Mouse (Mus musculus) hindbrain, postnatal 0 days (tissue): ENCODE results near the gene Slc3a1. TPM values are rescaled to one million over a fixed set of nuclear protein-coding genes. Genes with fewer than 3 reads are reported as not detected.

Experiments
- ATAC-seq: fragments of 200-750 bp; cut with Nextera tagmentation; 2 replicates; pipeline ENCODE4 v1.8.0; 2017; ENCODE audit warnings: mild to moderate bottlenecking, moderate TSS enrichment, moderate library complexity
- DNase-seq: peaks from one replicate; pipeline ENCODE4 v3.0.0-alpha.2; 2015; ENCODE audit warnings: low spot score
- H3K27ac ChIP-seq: fragments of 300-500 bp; sonication (generic); 2 replicates; pipeline ENCODE4 v1.5.1; 2014; ENCODE audit warnings: mild to moderate bottlenecking
- H3K27me3 ChIP-seq: fragments of 300-500 bp; sonication (generic); 2 replicates; pipeline ENCODE4 v1.6.1; 2014; ENCODE audit warnings: low read length, mixed read lengths; ENCODE audit not compliant: insufficient read depth
- H3K36me3 ChIP-seq: fragments of 300-500 bp; sonication (generic); 2 replicates; pipeline ENCODE4 v1.6.1; 2014; ENCODE audit warnings: low read length, mixed read lengths; ENCODE audit not compliant: insufficient read depth
- H3K4me1 ChIP-seq: fragments of 300-500 bp; sonication (generic); 2 replicates; pipeline ENCODE4 v1.6.1; 2014; ENCODE audit warnings: antibody characterized with exemption, low read length, mixed read lengths; ENCODE audit not compliant: insufficient read depth
- H3K4me2 ChIP-seq: fragments of 300-500 bp; sonication (generic); 2 replicates; pipeline ENCODE4 v1.6.1; 2014; ENCODE audit warnings: low read depth, mild to moderate bottlenecking, low read length, moderate library complexity, mixed read lengths
- H3K4me3 ChIP-seq: fragments of 300-500 bp; sonication (generic); 2 replicates; pipeline ENCODE4 v1.5.1; 2014; ENCODE audit warnings: low read length
- H3K9ac ChIP-seq: fragments of 300-500 bp; sonication (generic); replicated peaks from 2 replicates; pipeline ENCODE4 v1.6.1; 2014; ENCODE audit warnings: mild to moderate bottlenecking, low read length, moderate library complexity, mixed read lengths
- H3K9me3 ChIP-seq: fragments of 300-500 bp; sonication (generic); 2 replicates; pipeline ENCODE4 v1.6.1; 2016; ENCODE audit warnings: low read length, mixed read lengths
- CTCF ChIP-seq: IDR thresholded peaks from 2 replicates; pipeline ENCODE4 v1.5.1; 2016; ENCODE audit warnings: antibody characterized with exemption, control low read depth, low read depth
- WGBS: fragments of 180-500 bp; shearing (Covaris S2); extraction: QIAGEN DNeasy Blood & Tissue Kit; methylation state at CpG from one replicate; pipeline ENCODE4 v1.1.7; 2014; 5-methylcytosine and 5-hydroxymethylcytosine counted together
- polyA plus RNA-seq: library from polyadenylated mRNA; unstranded; fragments of >200 nt; fragmentation: Nextera tagmentation; extraction: Ambion mirVana; gene quantifications from 2 replicates; pipeline ENCODE4 v1.2.1, GENCODE M21; 2015
- total RNA-seq: library from RNA; depleted of rRNA; stranded (reverse); fragments of >200 nt; gene quantifications from 2 replicates; pipeline ENCODE4 v1.2.3, GENCODE M21; 2014; rRNA removed

Gene Slc3a1
- total and polyA plus RNA-seq, 2 experiments from 2014 or later = 0.10 to 0.19 TPM

GRCm38 (mm10) chr17:85103310-85103709 lies 75.1 kb downstream of the Slc3a1 start:
- H3K36me3 ChIP-seq = peaks cover 4% of the 10 kb centered on the region; the same call in 1 of the 2 replicates
- H3K9ac ChIP-seq = no peak overlapping the region
- 0 out of 2 replicates have a peak, but pooled peaks cover 3% of the 10 kb centered on the region for H3K9me3 ChIP-seq
- ATAC-seq (no peak), DNase-seq (no peak)
- H3K4me2 ChIP-seq = no peak overlapping the region
- H3K27me3 ChIP-seq = no peaks in the 10 kb centered on the region
- H3K4me3 ChIP-seq = no peak overlapping the region
- no peaks in the 10 kb centered on the region for H3K4me1 ChIP-seq
- WGBS = 53% methylated on average over 2 of the region's 2 CpGs
- no peak overlapping the region for H3K27ac ChIP-seq
- no peak for TF ChIP-seq CTCF

GRCm38 (mm10) chr17:85110640-85111039 lies 82.5 kb downstream of the Slc3a1 start:
- Histone ChIP-seq H3K27ac (no peak overlapping the region), H3K4me2 (no peak overlapping the region), H3K9ac (no peak overlapping the region), H3K27me3 (no peaks in the 10 kb centered on the region), H3K36me3 (no peaks in the 10 kb centered on the region), H3K9me3 (no peaks in the 10 kb centered on the region), H3K4me1 (no peaks in the 10 kb centered on the region), H3K4me3 (no peak overlapping the region)
- ATAC-seq (no peak), DNase-seq (no peak)
- WGBS = 97% methylated on average over 1 of the region's 1 CpGs
- TF ChIP-seq CTCF = no peak

GRCm38 (mm10) chr17:85113441-85113840 lies 85.3 kb downstream of the Slc3a1 start:
- Histone ChIP-seq H3K9ac (no peak overlapping the region), H3K36me3 (no peaks in the 10 kb centered on the region), H3K4me1 (no peaks in the 10 kb centered on the region), H3K27me3 (no peaks in the 10 kb centered on the region), H3K4me3 (no peak overlapping the region), H3K9me3 (no peaks in the 10 kb centered on the region), H3K4me2 (no peak overlapping the region), H3K27ac (no peak overlapping the region)
- WGBS = 78% methylated on average over 8 of the region's 8 CpGs
- DNase-seq (peak; percentile 25), ATAC-seq (no peak)
- TF ChIP-seq CTCF = peak; percentile 54

Other genes with a start within 250 kb of the Slc3a1 start
- 46.1 and 47.3 TPM in 2 replicates for gene Lrpprc, start 237.6 kb upstream of the Slc3a1 start, total RNA-seq
- 38.1 and 39.1 TPM in 2 replicates for gene Lrpprc, start 237.6 kb upstream of the Slc3a1 start, polyA plus RNA-seq
- gene Ppm1b, start 71.6 kb upstream of the Slc3a1 start, total RNA-seq = 48.1 and 49.1 TPM in 2 replicates
- 61.8 and 62.6 TPM in 2 replicates for gene Ppm1b, start 71.6 kb upstream of the Slc3a1 start, polyA plus RNA-seq
- gene Prepl, start 61.9 kb downstream of the Slc3a1 start, total RNA-seq = 94.0 and 104 TPM in 2 replicates
- gene Prepl, start 61.9 kb downstream of the Slc3a1 start, polyA plus RNA-seq = 105 and 124 TPM in 2 replicates
- gene Camkmt, start 62.2 kb downstream of the Slc3a1 start, total RNA-seq = 5.2 and 8.4 TPM in 2 replicates
- 15.4 and 15.9 TPM in 2 replicates for gene Camkmt, start 62.2 kb downstream of the Slc3a1 start, polyA plus RNA-seq